Mouse (Mus musculus): ENCODE measurements around the gene Tmub1. TPM values are rescaled to one million over a fixed set of nuclear protein-coding genes. Genes with fewer than 3 reads are reported as not detected.

Gene Tmub1
- total RNA-seq (2021): 10 to 100 TPM; 23.1 to 27.5 TPM
- long read RNA-seq, experiment 1, transcript Tmub1-201 (3 exons, 1,333 nt): major isoform, 23 of 28 reads
- long read RNA-seq, experiment 1, partial matches to known transcripts: 3 of 28 reads
- long read RNA-seq, experiment 1, other reads (novel, unspliced or antisense): 1 of 28 reads
- long read RNA-seq, experiment 2, transcript Tmub1-201 (3 exons, 1,333 nt): major isoform, 46 of 51 reads
- long read RNA-seq, experiment 2, partial matches to known transcripts: 3 of 51 reads
- long read RNA-seq, experiment 2, other reads (novel, unspliced or antisense): 2 of 51 reads

DNA sequence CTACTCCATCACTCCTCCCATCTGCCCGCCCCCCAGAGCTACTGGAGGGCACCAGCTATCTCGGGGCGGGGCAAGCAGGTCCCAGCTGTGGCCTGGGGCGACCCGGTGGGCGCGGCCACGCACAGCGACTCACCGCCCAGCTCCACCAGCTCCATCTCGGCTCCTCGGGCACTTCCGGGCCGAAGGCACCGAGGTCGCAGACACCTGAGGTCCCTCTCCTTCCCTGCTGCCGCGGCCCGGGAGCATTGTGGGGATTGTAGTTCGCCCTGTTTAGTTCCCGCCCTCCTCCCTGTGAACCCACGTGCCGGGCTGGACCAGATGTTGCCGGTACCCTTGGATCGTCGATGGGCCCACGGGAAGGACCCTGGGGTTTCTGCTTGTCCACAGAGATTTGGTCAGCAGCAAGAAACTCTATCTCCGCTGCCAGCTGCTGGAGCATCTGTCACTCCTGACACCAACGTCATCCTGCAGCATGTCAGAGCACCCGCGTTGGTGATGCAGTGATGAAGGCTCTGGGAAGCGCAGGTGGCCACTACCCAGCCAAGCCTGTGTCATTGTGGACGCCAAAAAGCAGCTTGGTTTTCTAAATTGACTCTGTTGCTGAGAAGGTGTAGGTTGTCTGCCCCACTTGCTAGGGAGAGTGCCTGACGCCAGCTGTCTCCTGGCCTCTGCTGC lies at the start of gene Tmub1:
Gene Tmub1 (minus strand): TSS at position 231 of the 675 bp plus-strand sequence.
- DNase-seq (ENCODE audit: low spot score in 2 of 2): peak; percentile 81 to 83

DNA sequence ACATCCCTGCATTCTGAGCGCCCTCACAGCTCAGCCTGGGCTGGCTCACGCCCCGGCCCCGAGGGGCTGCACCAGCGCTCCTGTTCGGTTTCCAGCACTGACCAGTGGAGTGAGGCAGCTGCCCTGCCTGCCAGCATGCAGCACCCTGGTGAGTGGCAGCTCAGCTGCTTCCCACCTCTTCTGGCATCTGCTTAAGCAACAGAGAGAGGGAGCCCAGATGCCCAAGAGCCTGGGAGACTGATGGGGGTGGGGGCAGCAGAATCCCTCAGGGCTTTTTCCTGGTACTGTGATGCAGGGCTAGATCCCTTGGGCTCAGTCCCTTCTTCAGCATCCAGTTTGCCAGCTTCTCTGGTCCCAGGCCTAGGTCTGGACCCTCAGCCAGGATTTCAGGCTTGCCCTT lies 49.1 kb upstream of the Tmub1 start:
- DNase-seq (ENCODE audit: low spot score in 2 of 2): no peak

DNA sequence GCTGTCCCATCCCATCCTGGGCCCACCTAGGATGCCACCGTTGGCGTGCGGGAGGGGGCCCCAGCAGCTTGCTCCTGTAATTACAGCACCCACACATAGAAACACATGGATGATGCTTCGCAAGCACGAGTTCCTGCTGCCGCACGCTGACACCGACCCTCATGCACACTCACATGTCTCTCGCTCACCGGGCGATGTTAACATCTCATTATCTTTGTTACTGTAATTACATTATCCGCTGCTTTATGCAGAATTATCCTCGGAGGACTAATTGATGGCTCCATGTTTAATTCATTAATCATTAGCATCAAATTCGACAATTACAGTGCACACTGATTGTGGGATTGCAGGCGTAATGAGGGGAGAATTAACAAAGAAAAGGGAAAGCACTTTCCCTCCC lies 47.4 kb upstream of the Tmub1 start:
- no peak for DNase-seq (ENCODE audit: low spot score in 2 of 2)

DNA sequence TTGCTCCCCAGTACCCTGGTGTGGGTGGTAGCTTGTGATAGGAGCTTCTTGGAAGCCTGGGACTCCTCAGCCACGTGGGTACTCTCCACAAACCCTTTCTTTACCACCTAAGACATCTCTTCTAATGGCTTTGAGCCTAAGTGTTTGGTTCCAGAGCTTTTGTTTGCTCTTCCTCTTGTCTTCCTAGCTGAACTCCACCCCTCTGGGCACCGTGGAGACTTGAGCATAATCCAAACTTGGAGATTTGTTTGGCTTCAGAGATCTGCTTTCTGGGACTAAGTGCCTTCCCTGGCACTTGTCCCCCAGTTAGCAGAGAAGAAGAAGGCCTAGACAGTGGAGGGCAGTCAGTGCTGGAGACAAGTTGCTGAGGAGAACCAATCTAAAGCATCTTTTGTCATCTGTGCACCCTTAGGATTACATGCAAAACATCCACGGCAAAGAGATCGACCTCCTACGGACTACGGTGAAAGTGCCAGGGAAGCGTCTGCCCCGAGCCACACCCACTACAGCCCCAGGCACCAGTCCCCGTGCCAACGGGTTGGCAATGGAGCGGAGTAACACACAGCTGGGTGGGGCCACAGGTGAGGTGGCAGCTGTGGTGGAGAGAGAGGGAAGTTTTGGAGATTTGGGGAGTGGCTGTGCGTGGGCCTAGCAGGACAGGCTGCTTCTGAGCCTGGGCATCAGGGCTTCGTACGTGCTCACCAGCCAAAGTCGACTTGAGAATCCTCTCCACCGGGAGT lies 45.1 kb upstream of the Tmub1 start:
- no peak for DNase-seq (ENCODE audit: low spot score in 2 of 2)

DNA sequence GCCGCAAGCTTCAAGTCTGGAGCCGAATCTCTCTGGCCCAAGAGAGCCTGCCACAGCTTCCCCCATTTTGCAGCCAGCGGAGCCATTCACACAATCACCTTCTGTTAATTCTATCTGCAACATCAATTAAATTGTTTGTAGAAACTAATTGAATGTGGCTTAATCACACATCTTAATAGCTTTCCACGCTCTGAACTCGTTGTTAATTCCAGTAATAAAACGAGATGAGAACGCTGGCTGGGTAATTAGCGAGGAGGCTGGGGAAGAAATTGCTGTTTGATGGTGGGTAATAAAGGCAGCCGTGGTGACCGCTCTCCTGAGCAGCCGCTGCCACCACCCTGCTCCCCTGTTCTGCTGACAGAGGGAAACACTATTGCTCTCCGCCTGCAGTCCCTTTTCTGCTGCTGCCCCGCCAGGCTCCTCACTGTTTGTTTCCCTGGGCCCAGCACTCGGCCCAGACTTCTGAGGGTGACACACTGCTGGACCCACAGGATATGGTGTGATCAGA lies 42.8 kb upstream of the Tmub1 start:
- DNase-seq (ENCODE audit: low spot score in 2 of 2): no peak

DNA sequence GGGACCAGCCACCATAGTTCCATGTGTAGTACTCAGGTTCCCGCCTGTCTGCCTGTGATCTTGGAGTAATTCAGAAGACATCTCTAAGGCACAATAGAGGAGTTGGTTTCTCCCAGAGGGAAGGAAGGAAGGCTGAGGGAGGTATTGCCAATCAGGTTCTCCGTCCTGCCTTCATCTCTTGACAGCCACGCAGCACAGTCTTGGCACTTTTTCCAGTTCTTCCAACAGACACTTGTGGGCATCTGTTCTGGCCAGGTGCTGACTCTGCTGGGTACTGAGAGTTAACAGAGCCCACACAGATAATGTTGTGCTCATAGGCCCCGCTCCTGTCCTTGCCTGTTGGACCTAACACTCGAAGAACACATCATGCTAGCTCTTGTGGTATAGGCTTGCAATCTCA lies 39.1 kb upstream of the Tmub1 start:
- no peak for DNase-seq (ENCODE audit: low spot score in 2 of 2)

DNA sequence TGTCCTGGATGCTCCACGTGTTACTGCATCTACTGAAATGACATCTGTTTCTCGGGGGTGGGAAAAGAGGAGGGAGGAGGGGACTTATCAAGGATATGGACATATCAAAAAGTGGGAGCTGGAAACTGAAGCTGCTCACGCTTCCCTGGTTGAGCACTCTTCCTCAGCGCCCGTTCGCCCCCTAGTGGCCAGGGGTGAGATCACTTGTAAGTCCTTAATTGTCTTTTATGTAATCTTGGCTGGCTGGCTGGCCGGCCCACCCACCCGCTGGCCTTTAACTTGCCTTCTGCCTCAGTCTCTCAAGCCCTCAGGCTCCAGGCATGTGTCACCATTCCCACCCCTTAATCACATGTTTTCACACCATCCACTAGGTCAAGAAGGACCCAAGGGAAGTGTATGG lies 38.4 kb upstream of the Tmub1 start:
- DNase-seq (ENCODE audit: low spot score in 2 of 2): peak; percentile 84 to 88

DNA sequence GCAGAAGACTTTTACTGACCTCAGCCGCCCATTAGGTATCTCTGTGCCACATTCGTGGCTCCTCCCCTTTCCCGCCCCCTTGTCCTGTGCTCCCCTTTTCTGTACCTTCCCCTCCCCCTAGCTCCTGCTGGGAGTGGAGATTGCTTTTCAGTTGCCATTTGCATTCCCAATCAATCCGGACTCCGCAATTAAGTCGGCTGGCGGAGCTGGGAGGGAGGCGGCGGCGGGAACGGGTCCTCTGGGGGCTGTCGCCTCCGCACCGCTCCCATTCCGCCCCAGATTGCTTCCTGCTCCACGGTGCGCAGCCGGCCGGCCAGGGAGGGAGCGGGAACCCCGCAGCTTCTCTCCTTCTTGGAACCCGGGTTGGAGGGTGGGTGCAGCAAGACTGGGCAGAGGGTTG lies 37.3 kb upstream of the Tmub1 start:
- DNase-seq (ENCODE audit: low spot score in 2 of 2): no peak

DNA sequence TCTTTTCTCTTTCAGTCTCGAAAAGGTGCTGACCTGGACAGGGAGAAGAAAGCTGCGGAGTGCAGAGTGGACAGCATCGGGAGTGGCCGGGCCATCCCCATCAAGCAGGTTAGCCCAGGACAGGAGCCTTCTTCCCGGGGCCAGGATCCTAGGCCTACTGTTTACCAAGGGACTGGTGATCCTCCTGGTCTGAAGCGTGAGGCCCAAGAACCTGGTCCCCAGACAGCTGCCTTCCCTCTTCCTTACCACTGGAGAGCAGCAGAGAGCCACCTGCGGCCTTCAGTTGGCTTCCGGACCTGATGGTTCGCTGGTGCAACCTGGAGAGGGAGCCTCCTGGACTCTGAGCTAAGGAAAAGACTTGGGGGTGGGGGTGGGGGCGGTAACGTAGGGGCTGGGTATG lies 35.7 kb upstream of the Tmub1 start:
- DNase-seq (ENCODE audit: low spot score in 2 of 2): peak; percentile 57 to 58

DNA sequence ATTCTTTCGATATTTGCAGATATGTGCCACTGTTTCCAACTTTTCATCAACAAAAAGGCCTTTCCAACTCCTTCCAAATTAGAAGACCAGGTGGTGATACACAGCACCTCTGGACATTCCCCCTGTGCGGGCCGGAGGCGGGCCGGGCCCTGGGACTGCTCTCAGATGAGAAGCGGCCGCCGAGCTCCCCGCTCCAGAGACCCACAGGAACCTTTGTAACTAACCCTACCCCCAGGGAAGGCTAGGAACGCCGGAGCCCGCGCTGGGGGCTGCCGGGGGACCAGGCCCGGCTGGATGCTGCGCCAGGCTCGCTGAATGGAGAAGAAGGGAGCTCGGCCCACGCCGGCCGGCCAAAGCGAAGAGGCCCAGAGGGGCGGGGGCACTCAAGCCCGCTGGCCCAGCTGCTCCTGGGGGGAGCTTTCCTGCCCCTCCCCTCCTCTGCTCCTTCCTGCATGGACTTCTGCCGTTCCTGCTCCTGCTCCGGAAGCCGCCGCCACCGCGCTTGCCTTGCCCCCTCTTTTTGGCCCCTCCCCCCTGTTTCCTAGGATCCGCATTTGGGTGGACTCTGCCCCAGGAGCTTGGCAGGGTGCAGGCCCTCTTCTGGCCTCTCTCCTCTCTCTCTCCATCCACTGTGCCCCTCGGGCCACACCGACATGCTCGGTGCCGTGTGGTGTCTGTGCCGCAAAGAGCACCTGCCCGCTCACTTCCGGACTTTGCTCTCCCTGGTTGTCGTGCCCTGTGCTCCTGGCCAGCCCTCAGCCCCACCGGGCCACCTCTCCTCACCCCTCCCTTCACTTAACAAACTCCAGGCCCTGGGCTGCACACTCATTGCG lies 34.8 kb upstream of the Tmub1 start:
- no peak for DNase-seq (ENCODE audit: low spot score in 2 of 2)

DNA sequence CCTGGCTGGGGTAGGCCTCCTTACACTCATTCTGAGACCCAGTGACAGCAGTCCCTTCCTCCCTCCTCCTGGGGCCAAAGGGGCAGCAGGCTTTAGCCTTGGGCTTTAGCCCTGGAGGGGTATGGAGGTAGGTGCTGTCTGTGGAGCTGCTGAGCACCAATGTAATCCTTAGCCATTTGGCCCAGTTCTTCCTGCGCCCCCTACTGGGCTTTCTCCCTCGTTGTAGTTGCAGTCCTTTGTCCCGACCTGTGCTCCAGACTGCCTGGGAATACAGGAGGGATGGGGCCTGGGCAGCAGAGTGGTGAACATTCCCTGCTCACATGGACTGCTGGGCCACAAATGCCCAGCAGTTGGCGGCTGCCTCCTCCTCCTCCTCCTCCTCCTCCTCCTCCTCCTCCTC lies 34.0 kb upstream of the Tmub1 start:
- DNase-seq (ENCODE audit: low spot score in 2 of 2): peak; percentile 48 to 57

DNA sequence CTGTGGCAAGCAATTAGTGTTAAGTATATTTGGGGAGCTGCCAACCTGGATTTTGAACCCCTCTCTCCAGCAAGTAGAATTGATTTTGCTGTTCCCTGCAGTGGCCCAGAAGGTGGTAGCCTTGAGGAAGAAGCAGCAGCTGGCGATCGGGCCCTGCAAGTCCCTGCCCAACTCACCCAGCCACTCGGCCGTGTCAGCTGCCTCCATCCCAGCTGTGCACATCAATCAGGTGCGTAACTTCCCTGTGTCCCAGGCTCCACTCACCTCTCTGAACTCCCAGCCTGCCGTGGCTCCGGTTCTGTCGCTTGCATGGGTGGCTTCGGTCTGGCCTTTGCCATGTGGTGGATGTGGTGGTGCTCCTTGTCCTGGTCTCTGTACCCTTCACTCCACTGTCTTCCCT lies 30.3 kb upstream of the Tmub1 start:
- no peak for DNase-seq (ENCODE audit: low spot score in 2 of 2)

DNA sequence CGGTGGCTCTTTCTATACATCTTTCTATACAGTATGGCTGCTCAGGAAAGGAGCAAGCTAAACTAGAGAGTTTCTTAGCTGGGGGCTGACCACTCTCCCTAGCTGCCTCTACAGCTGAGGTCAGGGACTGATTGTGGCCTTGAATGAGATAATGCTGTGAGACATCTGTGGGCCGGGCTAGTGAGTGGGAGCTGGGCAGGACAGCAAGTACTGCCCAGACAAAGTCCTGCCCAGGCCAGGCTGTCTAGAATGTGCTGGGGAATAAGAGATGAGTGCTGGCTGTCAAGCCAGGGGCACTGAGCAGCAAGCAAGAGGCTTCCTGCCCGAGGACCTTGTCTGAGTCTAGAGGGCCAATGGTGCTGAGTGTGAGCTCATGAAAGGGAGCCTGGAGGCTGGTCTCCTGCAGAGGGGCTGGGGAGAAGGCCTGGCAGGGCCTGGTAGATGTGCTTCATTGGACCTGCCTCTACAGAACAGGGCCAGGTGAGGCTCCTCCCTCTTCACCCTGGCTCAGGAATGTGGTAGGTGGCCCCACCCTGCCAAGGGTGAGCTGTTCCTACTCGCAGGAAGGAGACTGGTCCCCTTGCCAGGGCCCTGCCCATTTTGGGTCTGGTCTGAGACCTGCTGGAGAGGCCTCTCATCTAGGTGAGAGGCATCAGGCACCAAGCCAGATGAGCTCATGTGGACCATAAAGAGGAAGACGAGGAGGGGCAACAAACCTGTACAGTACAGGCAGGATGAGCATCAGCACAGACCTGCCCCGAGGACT lies 28.0 kb upstream of the Tmub1 start:
- DNase-seq (ENCODE audit: low spot score in 2 of 2): no peak

DNA sequence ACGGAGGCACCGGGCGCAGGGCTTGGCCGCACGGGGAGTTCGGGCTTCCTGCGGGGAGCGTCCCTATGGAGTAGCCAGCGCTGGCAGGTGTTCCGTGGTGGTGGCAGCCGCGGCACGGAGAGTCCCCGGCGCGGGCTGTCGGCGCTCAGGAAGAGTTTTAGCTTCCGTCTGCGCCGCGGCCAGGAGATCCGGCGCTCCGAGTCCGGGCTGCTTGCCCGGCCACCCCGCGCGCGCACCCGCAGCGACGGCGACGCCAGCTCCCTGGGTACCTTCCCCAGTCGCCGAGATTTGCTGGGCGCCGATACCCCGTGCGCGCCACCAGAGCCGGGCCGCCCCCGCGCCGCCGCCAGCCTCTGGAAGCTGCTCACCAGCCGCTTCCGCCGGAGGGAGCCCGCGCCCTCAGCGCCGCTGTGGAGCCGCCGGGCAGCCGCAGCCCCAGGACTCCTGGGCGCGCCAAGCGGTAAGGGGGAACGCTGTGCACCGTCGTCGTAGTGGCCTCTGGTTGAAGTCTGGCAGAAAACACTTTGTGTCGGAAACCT lies 27.1 kb upstream of the Tmub1 start:
- peak; percentile 50 to 61 for DNase-seq (ENCODE audit: low spot score in 2 of 2)

DNA sequence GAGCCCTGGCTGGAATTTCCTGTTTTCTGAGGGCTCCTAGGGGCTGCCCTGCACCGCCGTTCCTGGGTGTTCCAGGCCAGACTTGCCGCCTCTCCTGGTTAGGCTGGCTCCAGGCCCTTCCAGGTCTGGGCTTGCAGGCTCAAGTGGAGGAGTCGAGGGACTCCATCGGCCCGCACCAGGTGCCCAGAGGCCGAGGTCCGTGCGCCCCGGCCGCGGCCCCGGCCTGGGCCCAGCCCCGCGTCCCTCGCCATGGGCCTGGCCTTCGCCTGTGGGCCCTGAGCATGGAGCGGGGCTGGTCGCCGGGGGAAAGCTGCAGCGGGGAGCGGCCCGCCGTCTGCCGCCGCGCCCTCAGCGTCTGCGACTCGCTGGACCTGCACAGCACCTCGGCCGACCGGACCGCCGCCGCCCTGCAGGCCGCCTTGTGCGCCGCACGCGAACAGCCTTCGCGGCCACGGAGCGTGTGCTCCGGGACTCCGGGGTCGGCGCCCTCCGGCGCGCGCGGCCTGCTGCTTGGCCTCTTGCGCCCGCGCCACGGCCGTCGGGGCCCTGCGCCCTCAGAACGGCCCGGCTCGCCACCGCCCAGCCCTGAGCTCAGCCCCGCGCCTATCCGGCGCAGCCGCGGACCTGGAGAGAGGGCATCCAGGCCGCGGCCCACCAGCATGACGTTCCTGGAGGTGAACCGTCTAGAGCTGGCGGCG lies 26.5 kb upstream of the Tmub1 start:
- no peak for DNase-seq (ENCODE audit: low spot score in 2 of 2)

DNA sequence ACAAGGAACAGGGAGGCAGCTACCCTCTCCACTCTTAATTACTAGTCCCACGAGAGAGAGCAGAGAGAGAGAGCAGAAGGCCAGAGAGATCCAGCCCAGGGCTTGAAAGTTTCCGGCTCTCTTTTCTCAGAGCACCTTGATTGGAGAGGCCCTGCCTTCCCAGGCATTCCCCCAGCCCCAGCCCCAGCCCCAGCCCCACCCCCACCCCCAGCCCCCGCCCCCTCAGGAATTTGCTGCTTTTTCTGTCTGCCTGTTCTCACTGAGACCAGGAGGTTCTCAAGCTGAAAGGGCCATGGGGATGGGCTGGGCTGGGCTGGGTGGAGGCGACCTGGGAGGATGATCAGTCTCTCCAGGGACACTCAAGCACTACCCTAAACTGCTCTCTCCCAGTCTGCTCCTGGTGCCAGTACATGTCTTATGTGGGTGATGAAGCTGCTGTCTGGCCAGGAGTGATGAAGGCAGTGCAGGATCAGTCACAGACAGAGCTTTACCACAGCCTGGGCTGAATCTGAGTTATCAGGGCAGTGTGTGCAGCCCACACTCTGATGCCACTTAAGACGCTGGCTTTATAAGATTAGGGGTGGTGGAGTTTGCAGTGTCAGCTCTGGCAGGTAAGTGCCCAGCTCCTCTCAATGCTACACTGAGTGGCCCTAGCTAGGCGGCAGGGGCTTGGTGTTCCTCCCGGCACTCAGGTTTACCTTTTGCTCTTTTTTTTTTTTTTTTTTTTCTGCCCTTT lies 25.4 kb upstream of the Tmub1 start:
- DNase-seq (ENCODE audit: low spot score in 2 of 2): no peak

DNA sequence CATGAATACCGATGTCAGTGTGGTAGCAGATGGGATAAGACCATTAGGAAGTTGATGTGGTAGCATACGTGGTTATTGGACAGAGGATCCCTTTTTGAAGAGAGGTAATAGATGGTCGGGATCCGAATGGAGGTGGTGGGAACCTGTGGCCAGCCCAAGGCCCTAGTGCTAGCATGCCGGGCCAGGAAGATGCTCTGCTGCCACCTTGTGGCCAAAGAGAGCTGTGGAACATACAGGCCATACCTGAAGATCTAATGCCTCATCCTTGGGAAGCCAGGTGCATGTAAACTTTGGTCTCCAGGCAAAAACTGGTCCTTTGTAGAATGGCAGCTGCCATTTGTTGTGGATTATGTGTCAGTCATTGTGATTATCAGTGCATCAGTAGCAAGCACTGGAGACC lies 22.9 kb upstream of the Tmub1 start:
- peak; percentile 55 to 65 for DNase-seq (ENCODE audit: low spot score in 2 of 2)

DNA sequence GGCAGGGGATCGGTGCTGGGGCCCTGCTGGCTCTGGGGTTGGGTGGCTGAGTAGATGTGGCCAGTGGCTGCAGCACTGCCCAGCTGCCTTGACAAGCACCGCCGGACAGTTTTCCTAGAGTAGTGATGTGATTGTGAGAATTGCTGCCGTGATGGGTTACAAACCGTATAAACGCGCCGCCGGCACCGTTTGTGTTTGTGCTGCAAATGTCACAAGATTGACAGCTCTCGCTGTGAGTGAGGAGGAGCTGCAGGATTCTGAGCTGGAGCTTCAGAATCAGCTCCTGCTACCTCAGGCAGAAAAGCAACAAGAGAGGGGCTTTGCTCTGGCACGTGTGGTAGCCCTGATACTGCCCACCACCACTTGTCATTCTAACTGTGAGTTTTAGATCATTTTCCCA lies 19.1 kb upstream of the Tmub1 start:
- DNase-seq (ENCODE audit: low spot score in 2 of 2): no peak

DNA sequence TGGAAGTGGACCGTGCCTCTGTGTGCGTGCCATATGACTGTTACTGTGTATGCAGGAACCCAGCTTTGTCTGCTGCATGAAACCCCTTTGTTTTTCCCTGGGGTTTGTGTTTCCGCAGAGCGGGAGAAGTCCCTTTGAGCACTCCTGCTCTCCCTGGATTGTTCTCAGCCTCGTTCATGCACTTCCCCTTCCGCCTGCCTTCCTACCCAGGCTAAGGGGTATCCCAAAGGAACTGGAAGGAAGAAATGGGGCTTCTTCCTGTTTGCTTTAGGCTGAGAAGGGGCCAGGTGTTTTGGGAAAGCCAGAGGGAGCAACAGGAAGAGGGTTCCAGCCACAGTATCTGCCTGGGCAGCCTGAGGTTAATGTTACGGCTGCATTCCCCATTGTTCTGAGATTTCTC lies 8.0 kb upstream of the Tmub1 start:
- DNase-seq (ENCODE audit: low spot score in 2 of 2): no peak
